Mouse (Mus musculus) kidney, adult 2 months (tissue): Measurements from ENCODE around the gene Bloc1s4. TPM values are rescaled to one million over a fixed set of nuclear protein-coding genes. Genes with fewer than 3 reads are reported as not detected.

Experiments
- DNase-seq: peaks from one replicate; pipeline ENCODE4 v3.0.0; 2021
- H3K27ac ChIP-seq: fragments of 200-500 bp; 2 replicates; pipeline ENCODE4 v1.5.1; 2012; ENCODE audit warnings: low read depth, low read length, control low read depth, inconsistent platforms; ENCODE audit not compliant: insufficient read depth
- H3K27me3 ChIP-seq: fragments of 200-500 bp; replicated peaks from 2 replicates; pipeline ENCODE4 v1.6.1; 2012; ENCODE audit warnings: mild to moderate bottlenecking, moderate library complexity, low read length, inconsistent platforms; ENCODE audit not compliant: control insufficient read depth, insufficient read depth
- H3K36me3 ChIP-seq: fragments of 200-500 bp; 2 replicates; pipeline ENCODE4 v1.6.1; 2012; ENCODE audit warnings: mild to moderate bottlenecking, moderate library complexity, low read length, inconsistent platforms; ENCODE audit not compliant: control insufficient read depth, insufficient read depth
- H3K4me1 ChIP-seq: fragments of 200-500 bp; 2 replicates; pipeline ENCODE4 v1.6.1; 2011; ENCODE audit warnings: low read length; ENCODE audit not compliant: control insufficient read depth, insufficient read depth
- H3K4me3 ChIP-seq: fragments of 200-500 bp; 2 replicates; pipeline ENCODE4 v1.5.1; 2011; ENCODE audit warnings: mild to moderate bottlenecking, low read depth, low read length, control low read depth; ENCODE audit not compliant: insufficient read depth
- CTCF ChIP-seq: fragments of 200-500 bp; conservative IDR thresholded peaks from 2 replicates; pipeline ENCODE4 v1.5.1; 2011; ENCODE audit warnings: low read depth, mild to moderate bottlenecking, control low read depth, low read length, moderate library complexity, mixed read lengths; ENCODE audit not compliant: insufficient read depth, insufficient read length
- POLR2A ChIP-seq: fragments of 200-500 bp; IDR thresholded peaks from one replicate; pipeline ENCODE4 v1.6.1; 2011; ENCODE audit warnings: low read depth, low read length, control low read depth
- WGBS: fragments of 180-500 bp; shearing (Covaris S2); methylation state at CpG from one replicate; pipeline ENCODE4 v1.1.7; 2018; 5-methylcytosine and 5-hydroxymethylcytosine counted together
- polyA plus RNA-seq: library from polyadenylated mRNA; depleted of rRNA; stranded (reverse); fragments of >200 nt; gene quantifications from 2 replicates; pipeline ENCODE4 v1.2.3, GENCODE M21; 2012

Gene Bloc1s4
- polyA plus RNA-seq, 1 experiment = 15.8 TPM

DNA sequence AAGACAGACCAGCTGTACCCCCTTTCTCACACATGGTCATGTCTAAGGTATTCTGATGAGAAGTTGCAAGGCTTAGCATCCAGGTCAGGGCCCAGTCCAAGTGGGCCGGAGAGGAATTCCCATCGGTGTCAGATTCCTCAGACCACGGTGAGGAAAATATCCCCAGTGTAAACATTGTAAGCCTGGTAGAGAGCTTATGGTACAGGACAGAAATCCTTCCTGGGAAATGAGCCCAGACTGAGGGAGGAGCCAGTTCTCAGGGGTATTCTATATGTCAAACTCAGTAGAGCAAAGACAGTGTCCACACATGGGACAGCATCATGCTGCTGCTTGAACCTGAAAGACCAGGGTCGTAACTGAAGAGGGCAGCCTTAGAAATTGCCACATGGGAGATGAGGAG, 11.4 kb upstream of the Bloc1s4 start:
- 50% methylated on average over 4 of the region's 4 CpGs for WGBS
- Histone ChIP-seq H3K4me1 (no peaks in the 10 kb centered on the region), H3K36me3 (no peaks in the 10 kb centered on the region), H3K27me3 (no peaks in the 10 kb centered on the region), H3K4me3 (no peak overlapping the region), H3K27ac (no peak overlapping the region)
- DNase-seq = no peak
- TF ChIP-seq CTCF = no peak
- no peak for TF ChIP-seq POLR2A

DNA sequence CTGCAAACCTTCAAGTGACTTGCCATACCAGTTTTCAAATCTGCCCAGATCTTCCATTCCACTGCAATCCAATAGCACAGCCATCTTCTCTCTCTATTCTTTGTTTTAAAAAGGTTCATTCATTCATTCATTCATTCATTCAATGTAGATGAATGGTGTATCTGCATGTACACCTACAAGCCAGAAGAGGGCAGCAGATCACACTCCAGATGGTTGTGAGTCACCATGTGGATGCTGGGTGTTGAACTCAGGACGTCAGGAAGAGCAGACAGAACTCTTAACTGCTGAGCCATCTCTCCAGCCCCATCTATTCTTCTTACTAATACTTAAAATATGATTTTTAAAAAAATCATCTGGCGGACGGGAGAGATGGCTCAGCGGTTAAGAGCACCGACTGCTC, 8.6 kb upstream of the Bloc1s4 start:
- Histone ChIP-seq H3K4me3 (no peak overlapping the region), H3K27ac (no peak overlapping the region), H3K4me1 (no peaks in the 10 kb centered on the region), H3K27me3 (no peaks in the 10 kb centered on the region), H3K36me3 (no peaks in the 10 kb centered on the region)
- TF ChIP-seq POLR2A (no peak), CTCF (peak; percentile 60)
- no peak for DNase-seq
- WGBS = 73% methylated on average over 5 of the region's 5 CpGs

DNA sequence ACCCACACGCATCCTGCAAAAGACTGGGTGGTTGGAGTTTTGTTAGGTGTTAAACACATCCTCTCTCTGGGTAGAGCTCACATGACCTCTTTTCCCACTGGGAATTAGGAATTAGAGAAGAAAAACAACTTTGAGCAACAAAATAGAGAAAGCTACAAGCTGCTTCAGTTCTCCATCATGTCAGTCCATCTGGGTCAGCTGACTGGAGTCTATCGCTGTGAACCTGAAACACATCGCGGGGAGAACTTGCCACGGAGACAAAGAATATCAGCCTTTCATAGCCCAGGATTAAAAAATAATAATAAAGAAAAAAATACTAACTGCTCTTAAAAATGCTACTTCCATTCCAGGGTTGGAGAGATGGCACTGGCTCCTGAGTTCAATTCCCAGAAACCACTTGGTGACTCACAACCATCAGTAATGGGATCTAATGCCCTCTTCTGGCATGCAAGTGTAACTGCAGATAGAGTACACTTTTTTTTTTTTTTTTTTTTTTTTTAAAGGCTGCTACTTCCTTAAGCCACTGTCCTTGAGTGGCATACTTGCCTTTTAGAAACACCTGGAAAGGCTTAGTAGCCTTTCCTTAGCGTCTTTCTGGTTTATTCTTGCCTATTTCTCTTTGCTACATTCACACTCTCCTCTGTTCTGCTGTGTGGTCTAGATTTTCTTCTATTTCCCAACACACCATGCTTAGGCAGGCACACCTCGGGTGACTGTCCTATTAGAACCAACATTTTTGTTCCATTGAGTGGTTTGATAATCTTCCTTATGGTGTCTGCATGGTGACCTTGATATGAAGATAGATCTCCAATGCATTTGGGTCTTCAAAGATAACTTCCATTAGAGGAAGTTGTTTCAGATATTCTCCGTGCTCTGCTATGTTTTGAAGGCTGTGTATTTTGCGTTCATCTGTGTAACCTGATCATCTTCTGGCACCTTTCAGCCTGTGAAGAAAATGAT, 1.9 kb upstream of the Bloc1s4 start:
- 73% methylated on average over 9 of the region's 9 CpGs for WGBS

DNA sequence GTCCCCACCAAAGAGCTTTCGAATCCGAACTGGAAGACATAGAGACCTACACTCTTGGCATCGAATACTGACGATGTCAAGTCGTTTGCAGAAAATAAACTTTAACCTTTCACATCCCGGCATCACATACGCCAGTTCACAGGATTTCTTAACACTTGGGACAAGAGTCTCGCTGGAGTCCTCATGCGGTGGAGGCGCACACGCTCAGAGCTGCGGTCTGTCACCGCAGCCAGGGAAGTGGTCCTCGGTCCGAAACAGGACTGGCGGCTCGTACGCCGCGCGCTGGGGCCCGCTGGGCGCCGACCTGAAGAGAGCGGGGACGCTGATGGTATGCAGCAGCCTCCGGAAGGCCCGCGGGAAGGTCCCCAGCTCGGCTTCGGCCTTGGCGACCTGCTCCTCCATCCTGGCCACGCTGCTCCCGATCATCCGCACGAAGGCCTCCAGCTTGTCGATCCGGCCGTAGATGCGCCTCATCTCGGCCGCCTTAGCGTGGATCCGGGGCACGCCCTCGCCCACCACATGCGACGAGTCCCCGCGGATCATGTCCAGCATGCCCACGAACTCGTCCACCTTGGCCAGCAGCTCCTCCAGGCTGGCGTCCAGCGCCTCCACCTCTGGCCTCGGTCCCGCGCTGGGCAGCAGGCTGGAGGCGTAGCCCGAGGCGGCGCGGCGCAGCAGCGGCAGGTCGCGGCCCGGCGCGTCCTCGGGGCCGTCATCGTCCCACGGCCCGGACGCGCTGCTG, 485 bp downstream of the Bloc1s4 start:
- Histone ChIP-seq H3K36me3 (no peaks in the 10 kb centered on the region), H3K4me1 (peaks cover 4% of the 10 kb centered on the region; the same call in 1 of the 2 replicates), H3K4me3 (peak overlapping the region; percentile 78), H3K27me3 (no peaks in the 10 kb centered on the region), H3K27ac (peak overlapping the region; percentile 14; the same call in 1 of the 2 replicates)
- no peak for TF ChIP-seq POLR2A
- TF ChIP-seq CTCF = no peak
- no peak for DNase-seq
- 2% methylated on average over 76 of the region's 76 CpGs for WGBS

More for the DNA sequence above, 1.9 kb upstream of the Bloc1s4 start:
- no peak for DNase-seq
- Histone ChIP-seq H3K27me3 (no peaks in the 10 kb centered on the region), H3K27ac (no peak overlapping the region), H3K4me1 (peaks cover 4% of the 10 kb centered on the region; the same call in 1 of the 2 replicates), H3K36me3 (no peaks in the 10 kb centered on the region), H3K4me3 (no peak overlapping the region)
- no peak for TF ChIP-seq POLR2A
- TF ChIP-seq CTCF = peak; percentile 23; the same call in 1 of the 2 replicates

DNA sequence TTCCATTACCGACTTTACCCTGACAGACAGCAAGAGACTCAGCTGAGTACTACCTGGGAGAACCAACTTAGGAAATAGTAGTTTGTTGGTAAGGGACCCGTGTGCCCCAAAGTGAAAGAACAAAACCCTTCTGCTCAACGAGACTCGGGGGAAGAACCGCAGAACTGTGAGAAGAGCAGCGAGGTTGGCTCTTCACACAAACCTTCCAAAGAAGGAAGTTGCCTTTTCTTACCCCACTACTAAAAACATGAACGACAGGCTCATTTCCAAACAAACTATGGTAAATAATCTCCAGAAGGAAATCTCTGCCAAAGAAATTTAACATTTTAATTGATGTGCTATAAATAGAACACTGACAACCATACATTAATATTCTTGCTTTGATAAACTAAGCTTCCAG, 1.4 kb downstream of the Bloc1s4 start:
- TF ChIP-seq CTCF = no peak
- no peak for TF ChIP-seq POLR2A
- H3K36me3 ChIP-seq = no peaks in the 10 kb centered on the region
- H3K27ac ChIP-seq = no peak overlapping the region
- H3K27me3 ChIP-seq = no peaks in the 10 kb centered on the region
- DNase-seq = no peak
- WGBS = 61% methylated on average over 7 of the region's 7 CpGs
- H3K4me3 ChIP-seq = no peak overlapping the region
- peaks cover 4% of the 10 kb centered on the region; the same call in 1 of the 2 replicates for H3K4me1 ChIP-seq

DNA sequence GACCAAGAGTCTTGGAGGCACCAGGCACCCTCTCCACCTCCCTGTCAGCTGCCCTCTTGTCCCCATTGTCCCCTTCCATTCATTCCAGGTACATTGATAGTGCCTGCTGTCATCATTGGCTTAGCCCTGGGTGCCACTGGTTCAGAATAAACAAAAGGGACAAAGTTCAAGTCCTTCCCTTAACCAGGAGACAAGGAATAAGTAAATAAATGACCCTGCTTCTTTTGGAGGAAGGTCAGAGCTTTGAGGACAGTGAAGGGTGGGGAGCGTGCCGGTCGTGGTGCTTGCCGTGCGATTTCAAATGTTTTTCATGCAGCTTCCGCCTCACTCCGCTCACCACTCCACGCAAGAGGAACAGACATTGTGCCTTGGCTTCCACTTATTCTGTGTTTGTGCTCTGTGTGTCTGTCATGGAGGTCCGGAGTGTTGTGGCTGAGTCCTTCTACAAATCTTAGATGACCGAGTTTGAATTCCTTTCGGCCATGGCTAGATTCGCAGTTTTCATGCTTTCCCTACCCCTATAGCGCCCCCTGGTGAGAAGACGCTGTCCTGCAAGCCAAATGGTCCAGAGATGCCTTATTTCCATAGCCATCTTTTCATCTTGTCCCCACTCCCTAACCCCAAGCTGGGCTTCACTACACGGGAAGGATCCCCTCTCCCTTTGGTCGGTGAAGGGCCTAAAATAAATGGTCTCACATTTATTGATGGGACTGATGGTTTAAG, 6.2 kb downstream of the Bloc1s4 start:
- DNase-seq = peak; percentile 85
- Histone ChIP-seq H3K27ac (no peak overlapping the region), H3K27me3 (no peaks in the 10 kb centered on the region), H3K4me1 (peaks cover 8% of the 10 kb centered on the region; the same call in 1 of the 2 replicates), H3K4me3 (peak overlapping the region; percentile 28), H3K36me3 (no peaks in the 10 kb centered on the region)
- 29% methylated on average over 16 of the region's 16 CpGs for WGBS
- peak; percentile 97 for TF ChIP-seq CTCF
- TF ChIP-seq POLR2A = no peak

DNA sequence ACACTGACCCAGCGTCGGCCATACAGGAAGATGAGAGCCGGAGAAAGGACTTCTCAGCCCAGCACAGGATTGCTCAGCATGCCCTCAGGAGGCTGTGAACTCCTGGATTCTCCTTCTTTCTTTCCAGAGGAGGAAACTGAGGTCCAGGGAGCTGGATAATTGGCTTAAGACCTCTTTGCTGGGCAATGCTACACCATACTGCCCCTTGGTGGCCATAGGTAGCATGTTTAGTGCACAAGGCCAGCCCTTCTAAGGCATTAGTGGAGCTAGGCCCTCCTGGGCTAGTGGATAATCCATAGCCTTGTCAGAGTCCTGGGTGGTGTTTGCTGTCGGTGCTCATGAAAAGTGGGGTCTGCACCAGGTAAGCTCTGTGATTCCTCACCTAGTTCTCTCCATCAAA, 8.6 kb downstream of the Bloc1s4 start:
- Histone ChIP-seq H3K27ac (no peak overlapping the region), H3K4me1 (peaks cover 4% of the 10 kb centered on the region; the same call in 1 of the 2 replicates), H3K36me3 (no peaks in the 10 kb centered on the region), H3K4me3 (no peak overlapping the region), H3K27me3 (no peaks in the 10 kb centered on the region)
- TF ChIP-seq POLR2A = no peak
- peak; percentile 80 for TF ChIP-seq CTCF
- peak; percentile 61 for DNase-seq
- 61% methylated on average over 4 of the region's 4 CpGs for WGBS
